Mouse (Mus musculus) bone marrow macrophage, adult 2 months (primary cell): ENCODE data around the gene Prdm12.

Source experiments
- CTCF ChIP-seq: IDR thresholded peaks from 2 replicates; pipeline ENCODE4 v1.5.1; 2012; ENCODE audit warnings: low read depth, mild to moderate bottlenecking, low read length, moderate library complexity
- POLR2A ChIP-seq: IDR thresholded peaks from 2 replicates; pipeline ENCODE4 v1.6.1; 2012; ENCODE audit warnings: mild to moderate bottlenecking, low read depth, low read length, borderline replicate concordance

DNA sequence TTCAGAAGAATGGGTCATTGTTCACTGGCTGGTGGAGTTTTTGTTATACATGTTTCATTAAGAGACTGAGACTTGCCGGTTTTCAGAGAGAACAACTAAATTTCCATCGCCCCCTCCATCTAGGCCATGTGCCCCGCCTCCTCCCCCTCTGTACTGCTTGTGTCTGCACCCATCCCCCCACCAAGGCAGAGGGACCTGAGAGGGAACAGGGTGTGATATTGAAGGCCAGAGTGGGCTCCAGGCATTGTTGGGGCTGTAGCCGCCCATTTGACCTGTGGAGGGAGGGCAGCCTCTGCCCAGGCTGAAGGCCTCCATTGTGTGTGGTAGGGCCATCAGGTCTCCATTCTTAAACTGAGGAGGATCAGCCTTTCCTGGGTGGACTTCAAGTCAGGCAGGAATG lies 28.9 kb upstream of the Prdm12 start:
- TF ChIP-seq CTCF (no peak), POLR2A (no peak)
